Mouse (Mus musculus) kidney, adult 2 months (tissue): Measurements from ENCODE around the gene Gramd1b.

ENCODE experiments used
- CTCF ChIP-seq: fragments of 200-500 bp; conservative IDR thresholded peaks from 2 replicates; pipeline ENCODE4 v1.5.1; 2011; ENCODE audit warnings: low read depth, mild to moderate bottlenecking, control low read depth, low read length, moderate library complexity, mixed read lengths; ENCODE audit not compliant: insufficient read depth, insufficient read length
- POLR2A ChIP-seq: fragments of 200-500 bp; IDR thresholded peaks from one replicate; pipeline ENCODE4 v1.6.1; 2011; ENCODE audit warnings: low read depth, low read length, control low read depth

DNA sequence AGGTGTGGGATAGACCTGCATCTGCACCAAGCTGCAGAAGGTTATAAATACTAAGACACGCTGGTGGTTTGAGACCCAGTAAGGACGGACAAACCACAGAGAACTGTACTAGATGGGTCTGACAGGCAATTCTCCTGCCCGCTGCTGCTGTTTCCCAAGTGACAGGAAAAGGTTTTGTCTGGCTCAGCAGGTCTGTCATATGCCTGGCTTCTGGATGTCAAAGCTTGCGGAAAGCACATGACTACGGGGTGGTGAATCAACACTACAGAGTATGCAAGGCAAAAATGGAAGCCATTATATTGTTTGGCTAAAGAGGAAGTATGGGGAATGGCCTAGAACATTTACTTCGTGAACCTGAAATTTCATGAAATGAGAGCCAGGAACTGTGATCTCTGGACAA lies 10.1 kb downstream of the Gramd1b start:
- TF ChIP-seq CTCF (no peak), POLR2A (no peak)
